Mouse (Mus musculus) liver, adult 2 months (tissue): ENCODE results near the gene Nxf1. TPM values are rescaled to one million over a fixed set of nuclear protein-coding genes. Genes with fewer than 3 reads are reported as not detected.

ENCODE experiments used
- DNase-seq: peaks from one replicate; pipeline ENCODE4 v3.0.0-alpha.2; 2011; ENCODE audit warnings: low read depth, low spot score; ENCODE audit errors: extremely low read depth
- H3K27ac ChIP-seq: fragments of 200-500 bp; replicated peaks from 2 replicates; pipeline ENCODE4 v1.5.1; 2012; ENCODE audit warnings: low read depth, mild to moderate bottlenecking, control low read depth, inconsistent platforms, low read length; ENCODE audit not compliant: insufficient read depth
- H3K27me3 ChIP-seq: fragments of 200-500 bp; 2 replicates; pipeline ENCODE4 v1.6.1; 2012; ENCODE audit warnings: mild to moderate bottlenecking, moderate library complexity, low read length, inconsistent platforms; ENCODE audit not compliant: control insufficient read depth, insufficient read depth
- H3K36me3 ChIP-seq: fragments of 200-500 bp; 2 replicates; pipeline ENCODE4 v1.6.1; 2012; ENCODE audit warnings: low read length, inconsistent platforms; ENCODE audit not compliant: control insufficient read depth, insufficient read depth
- H3K4me1 ChIP-seq: fragments of 200-500 bp; 2 replicates; pipeline ENCODE4 v1.6.1; 2011; ENCODE audit warnings: low read length; ENCODE audit not compliant: control insufficient read depth, insufficient read depth
- H3K4me3 ChIP-seq: fragments of 200-500 bp; 2 replicates; pipeline ENCODE4 v1.5.1; 2011; ENCODE audit warnings: low read depth, mild to moderate bottlenecking, control low read depth, low read length, moderate library complexity; ENCODE audit not compliant: insufficient read depth
- H3K79me2 ChIP-seq: fragments of 200-500 bp; 2 replicates; pipeline ENCODE4 v1.6.1; 2012; ENCODE audit warnings: inconsistent platforms, mild to moderate bottlenecking, low read length, moderate library complexity; ENCODE audit not compliant: control insufficient read depth, insufficient read depth
- H3K9ac ChIP-seq: fragments of 200-500 bp; 2 replicates; pipeline ENCODE4 v1.6.1; 2012; ENCODE audit warnings: low read depth, mild to moderate bottlenecking, control low read depth, inconsistent platforms, low read length
- CTCF ChIP-seq: fragments of 200-500 bp; IDR thresholded peaks from 2 replicates; pipeline ENCODE4 v1.5.1; 2011; ENCODE audit warnings: low read depth, low read length, control low read depth
- POLR2A ChIP-seq: fragments of 200-500 bp; IDR thresholded peaks from 2 replicates; pipeline ENCODE4 v1.6.1; 2011; ENCODE audit warnings: low read length, control low read depth; ENCODE audit not compliant: insufficient read depth; ENCODE audit errors: extremely low read depth
- whole genome bisulfite sequencing: fragments of 180-500 bp; shearing (Covaris S2); methylation state at CpG from one replicate; pipeline ENCODE4 v1.1.7; 2018; 5-methylcytosine and 5-hydroxymethylcytosine counted together
- polyA plus RNA-seq: library from polyadenylated mRNA; depleted of rRNA; stranded (reverse); fragments of >200 nt; gene quantifications from 2 replicates; pipeline ENCODE4 v1.2.3, GENCODE M21; 2012
- total RNA-seq: library from RNA; depleted of rRNA; stranded (reverse); fragments of >200 nt; gene quantifications from 2 replicates; pipeline ENCODE4 v1.2.3, GENCODE M21; 2014

The Nxf1 gene
- total and polyA plus RNA-seq, 2 experiments, result 16.2 to 43.1 TPM

GRCm38 (mm10) chr19:8738911-8739310 is 18.0 kb upstream of the Nxf1 start:
- Histone ChIP-seq H3K4me1 (peaks cover 13% of the 10 kb centered on the region), H3K36me3 (peaks cover 23% of the 10 kb centered on the region), H3K27ac (no peak overlapping the region), H3K9ac (no peak overlapping the region), H3K79me2 (peaks cover 14% of the 10 kb centered on the region; the same call in 1 of the 2 replicates), H3K4me3 (no peak overlapping the region), H3K27me3 (no peaks in the 10 kb centered on the region)
- DNase-seq, result no peak
- WGBS, result 92% methylated on average over 7 of the region's 7 CpGs
- no peak for TF ChIP-seq CTCF
- no peak for TF ChIP-seq POLR2A

DNA sequence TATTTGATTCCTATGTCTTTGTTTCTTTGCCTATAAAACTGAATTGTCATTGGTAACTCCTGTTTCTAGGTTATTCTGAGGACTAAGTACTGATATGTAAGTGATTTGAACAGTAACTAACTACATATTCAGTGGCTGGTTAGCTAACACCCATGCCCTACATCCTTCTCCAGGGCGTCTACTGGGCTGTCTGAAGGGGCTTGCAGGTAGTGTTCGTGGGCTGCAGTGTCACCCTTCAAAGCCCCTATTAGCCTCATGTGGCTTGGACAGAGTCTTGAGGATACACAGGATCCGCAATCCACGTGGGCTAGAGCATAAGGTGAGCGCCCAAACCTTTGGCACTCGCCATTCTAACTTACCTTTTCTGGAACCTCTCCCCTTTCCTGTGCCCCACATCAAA is 17.2 kb upstream of the Nxf1 start:
- Histone ChIP-seq H3K9ac (no peak overlapping the region), H3K4me3 (no peak overlapping the region), H3K27ac (no peak overlapping the region), H3K79me2 (peaks cover 14% of the 10 kb centered on the region; the same call in 1 of the 2 replicates), H3K36me3 (peaks cover 29% of the 10 kb centered on the region), H3K27me3 (no peaks in the 10 kb centered on the region), H3K4me1 (peaks cover 13% of the 10 kb centered on the region)
- TF ChIP-seq POLR2A, result no peak
- no peak for TF ChIP-seq CTCF
- WGBS, result 98% methylated on average over 6 of the region's 6 CpGs
- no peak for DNase-seq

DNA sequence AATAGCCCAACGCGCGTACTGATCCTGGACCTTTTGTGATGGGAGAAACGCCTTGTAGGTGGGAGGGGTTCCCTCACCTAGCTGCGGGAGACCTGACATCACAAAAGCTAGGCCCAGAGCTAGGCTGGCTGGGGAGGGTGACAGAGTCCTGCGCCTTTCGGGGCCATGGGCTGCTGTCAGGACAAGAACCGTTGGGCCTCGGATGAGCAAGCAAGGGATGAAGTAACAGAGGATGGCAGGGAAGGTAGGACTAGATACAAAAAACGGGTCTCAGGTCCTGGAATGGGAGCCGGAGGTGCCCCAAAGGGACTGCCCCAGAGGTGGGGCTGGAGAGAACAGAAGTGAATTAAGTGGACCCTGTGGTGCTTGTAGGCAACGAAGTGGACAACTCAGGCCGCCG is 16.3 kb upstream of the Nxf1 start, which contains the start of gene 1700092M07Rik:
TSS of gene 1700092M07Rik (plus strand) at position 116 of the 400 bp plus-strand sequence.
- Histone ChIP-seq H3K4me1 (peaks cover 13% of the 10 kb centered on the region), H3K36me3 (peaks cover 38% of the 10 kb centered on the region), H3K27ac (peak within 1 kb of the TSS; percentile 95), H3K4me3 (peak within 1 kb of the TSS; percentile 73), H3K9ac (peak within 1 kb of the TSS; percentile 96), H3K79me2 (peaks cover 14% of the 10 kb centered on the region; the same call in 1 of the 2 replicates), H3K27me3 (no peaks in the 10 kb centered on the region)
- DNase-seq, result no peak
- no peak for TF ChIP-seq CTCF
- no peak for TF ChIP-seq POLR2A
- 64% methylated on average over 14 of the region's 14 CpGs for WGBS

- H3K79me2 ChIP-seq, result peaks cover 14% of the 10 kb centered on the region; the same call in 1 of the 2 replicates
- peak within 1 kb of the TSS; percentile 96 for H3K9ac ChIP-seq
- no peak for TF ChIP-seq CTCF
- peak; percentile 44; the same call in 1 of the 2 replicates for TF ChIP-seq POLR2A
- under 1% methylated on average over 36 of the region's 36 CpGs for whole genome bisulfite sequencing
- peaks cover 45% of the 10 kb centered on the region for H3K36me3 ChIP-seq
- H3K4me1 ChIP-seq, result peaks cover 13% of the 10 kb centered on the region
- peak within 1 kb of the TSS; percentile 95 for H3K27ac ChIP-seq
- peak within 1 kb of the TSS; percentile 84 for H3K4me3 ChIP-seq
- no peaks in the 10 kb centered on the region for H3K27me3 ChIP-seq
- peak; percentile 98 for DNase-seq
Measured at GRCm38 (mm10) chr19:8741243-8741869, 15.5 kb upstream of the Nxf1 start, which contains the start of gene Stx5a. TSS of gene Stx5a (plus strand) at chr19:8741413.

GRCm38 (mm10) chr19:8742176-8742575 is 14.7 kb upstream of the Nxf1 start:
- Histone ChIP-seq H3K4me3 (peak overlapping the region; percentile 84), H3K27ac (peak overlapping the region; percentile 78), H3K36me3 (peaks cover 54% of the 10 kb centered on the region), H3K4me1 (peaks cover 11% of the 10 kb centered on the region), H3K79me2 (peaks cover 14% of the 10 kb centered on the region; the same call in 1 of the 2 replicates), H3K9ac (peak overlapping the region; percentile 88), H3K27me3 (no peaks in the 10 kb centered on the region)
- no peak for DNase-seq
- 1% methylated on average over 14 of the region's 14 CpGs for WGBS
- no peak for TF ChIP-seq POLR2A
- no peak for TF ChIP-seq CTCF

GRCm38 (mm10) chr19:8745382-8745781 is 11.5 kb upstream of the Nxf1 start:
- no peak for DNase-seq
- Histone ChIP-seq H3K9ac (no peak overlapping the region), H3K4me3 (no peak overlapping the region), H3K36me3 (peaks cover 72% of the 10 kb centered on the region), H3K27ac (no peak overlapping the region), H3K27me3 (no peaks in the 10 kb centered on the region), H3K4me1 (peaks cover 11% of the 10 kb centered on the region), H3K79me2 (peaks cover 14% of the 10 kb centered on the region; the same call in 1 of the 2 replicates)
- WGBS, result 94% methylated on average over 1 of the region's 1 CpGs
- no peak for TF ChIP-seq CTCF
- no peak for TF ChIP-seq POLR2A
